10 mouse cellular contexts compared by ENCODE assay signal in genomic region chr10:41295145-41295544, GRCm38 (mm10). TPM values are rescaled to one million over a fixed set of nuclear protein-coding genes. Genes with fewer than 3 reads are reported as not detected.
DNase-seq lines count a peak whose midpoint lies in the region; ATAC-seq lines count a peak whose summit lies in the region.
"Had no signal": no experiment of that assay in that cellular context is flagged by ENCODE, and none has a peak within 500 bp of the region (broad histone marks: within the 10 kb centered on the region; RNA-seq: fewer than 3 reads in every experiment).

No protein-coding gene starts in this region.

- H3K4me3 ChIP-seq in heart, embryonic 15.5 days: no peak overlapping the region
- H3K4me3 ChIP-seq in hindbrain, embryonic 14.5 days (replicated peaks; ENCODE audit: low read length): no peak overlapping the region
- H3K4me3 ChIP-seq in midbrain, embryonic 16.5 days (ENCODE audit: low read depth, low read length): no peak overlapping the region; the same call in 1 of the 2 replicates
- H3K4me3 ChIP-seq: megakaryocyte, embryonic 14.5 days had no signal

- no peaks in the 10 kb centered on the region for H3K9me3 ChIP-seq in heart, embryonic 15.5 days (replicated peaks)
- H3K9me3 ChIP-seq in hindbrain, embryonic 14.5 days (ENCODE audit: control insufficient read depth, low read length): no peaks in the 10 kb centered on the region
- no peaks in the 10 kb centered on the region for H3K9me3 ChIP-seq in midbrain, embryonic 16.5 days (replicated peaks; ENCODE audit: control insufficient read depth, low read length, poor library complexity, severe bottlenecking)
- H3K9me3 ChIP-seq: megakaryocyte, embryonic 14.5 days had no signal

- intact Hi-C loops in heart, postnatal 10 days (cut with DNase I): no loop called here

- H3K4me2 ChIP-seq in heart, embryonic 15.5 days: 0 out of 2 replicates have a peak overlapping the region, but pooled peaks have one; percentile 3
- H3K4me2 ChIP-seq in hindbrain, embryonic 14.5 days (replicated peaks): peak overlapping the region; percentile 33
- H3K4me2 ChIP-seq in midbrain, embryonic 16.5 days (ENCODE audit: low read length): peak overlapping the region; percentile 38

- no peak for ATAC-seq in heart, embryonic 15.5 days (replicated peaks; ENCODE audit: insufficient number of reproducible peaks, insufficient read depth, low FRiP score, low read depth)
- peak; percentile 70; the same call in 1 of the 2 replicates for ATAC-seq in hindbrain, embryonic 14.5 days (ENCODE audit: low FRiP score)
- peak; percentile 77 for ATAC-seq in midbrain, embryonic 16.5 days
- ATAC-seq: Patski had no signal

- H3K27ac ChIP-seq in heart, embryonic 15.5 days: peak overlapping the region; percentile 98; the same call in 1 of the 2 replicates
- H3K27ac ChIP-seq in hindbrain, embryonic 14.5 days: peak overlapping the region; percentile 59; the same call in 1 of the 2 replicates
- H3K27ac ChIP-seq in midbrain, embryonic 16.5 days (ENCODE audit: low read length): no peak overlapping the region

- H3K4me1 ChIP-seq in heart, embryonic 15.5 days (replicated peaks): peaks cover 36% of the 10 kb centered on the region
- peaks cover 15% of the 10 kb centered on the region for H3K4me1 ChIP-seq in hindbrain, embryonic 14.5 days (replicated peaks; ENCODE audit: control insufficient read depth, insufficient read depth, low read length)
- H3K4me1 ChIP-seq in midbrain, embryonic 16.5 days (ENCODE audit: control insufficient read depth, insufficient read depth, low read length): peaks cover 10% of the 10 kb centered on the region; the same call in 1 of the 2 replicates

- DNase-seq in heart, postnatal 10 days: no peak
- peak; percentile 72 for DNase-seq in cerebellum, adult 11 months
- peak; percentile 55 for DNase-seq in hindbrain, embryonic 14.5 days (ENCODE audit: low spot score)
- no peak for DNase-seq in Muller cell, postnatal 12 days (ENCODE audit: inconsistent ontology term)
- no peak for DNase-seq in frontal cortex, postnatal 36 days (ENCODE audit: low spot score in 2 of 2)
- no peak for DNase-seq in urinary bladder, postnatal 4 days (ENCODE audit: low spot score in 2 of 2)

- WGBS in heart, embryonic 15.5 days: 27% methylated on average over 7 of the region's 7 CpGs
- WGBS in hindbrain, embryonic 14.5 days: 19% methylated on average over 7 of the region's 7 CpGs
- WGBS in midbrain, embryonic 16.5 days: 14% methylated on average over 7 of the region's 7 CpGs

- no peaks in the 10 kb centered on the region for H3K27me3 ChIP-seq in heart, embryonic 15.5 days
- H3K27me3 ChIP-seq in hindbrain, embryonic 14.5 days (ENCODE audit: control insufficient read depth, insufficient read depth, low read length): no peaks in the 10 kb centered on the region
- H3K27me3 ChIP-seq in midbrain, embryonic 16.5 days (ENCODE audit: control insufficient read depth, insufficient read depth, low read depth, low read length): no peaks in the 10 kb centered on the region
- H3K27me3 ChIP-seq: megakaryocyte, embryonic 14.5 days; Patski had no signal

- H3K9ac ChIP-seq in heart, embryonic 15.5 days: no peak overlapping the region
- peak overlapping the region; percentile 34 for H3K9ac ChIP-seq in hindbrain, embryonic 14.5 days
- no peak overlapping the region for H3K9ac ChIP-seq in midbrain, embryonic 16.5 days (ENCODE audit: low read depth, low read length)

- no peaks in the 10 kb centered on the region for H3K36me3 ChIP-seq in heart, embryonic 15.5 days
- no peaks in the 10 kb centered on the region for H3K36me3 ChIP-seq in hindbrain, embryonic 14.5 days (replicated peaks; ENCODE audit: control insufficient read depth, insufficient read depth)
- no peaks in the 10 kb centered on the region for H3K36me3 ChIP-seq in midbrain, embryonic 16.5 days (ENCODE audit: control insufficient read depth, insufficient read depth, low read length)

RNA-seq across cellular contexts. Expression of gene Fig4, which starts 7.9 kb away (rescaled TPM):
- polyA plus RNA-seq in heart, embryonic 15.5 days (2015; fragmentation: Nextera tagmentation; extraction: Ambion mirVana): 53.7 and 56.7 TPM in 2 replicates
- total RNA-seq in heart, postnatal 10 days (2021): 10 to 100 TPM; 34.2 to 38.7 TPM
- 31.8 and 36.2 TPM in 2 replicates for polyA plus RNA-seq in hindbrain, embryonic 14.5 days (2014; fragmentation: Nextera tagmentation; extraction: Ambion mirVana)
- polyA plus RNA-seq in midbrain, embryonic 16.5 days (2015; fragmentation: Nextera tagmentation; extraction: Ambion mirVana): 31.6 and 32.5 TPM in 2 replicates

RNA-seq across cellular contexts. Expression of gene Ak9, which starts 8.6 kb away (rescaled TPM):
- 0.21 and 0.22 TPM in 2 replicates for polyA plus RNA-seq in heart, embryonic 15.5 days (2015; fragmentation: Nextera tagmentation; extraction: Ambion mirVana)
- total RNA-seq in heart, postnatal 10 days (2021): not detected
- polyA plus RNA-seq in hindbrain, embryonic 14.5 days (2014; fragmentation: Nextera tagmentation; extraction: Ambion mirVana): 0.23 and 0.37 TPM in 2 replicates
- 0.16 and 0.28 TPM in 2 replicates for polyA plus RNA-seq in midbrain, embryonic 16.5 days (2015; fragmentation: Nextera tagmentation; extraction: Ambion mirVana)

Comparison
In these comparisons a context has a peak if more than half of its experiments do, and no peak if none do; other contexts are left out.
1. DNase-seq: peak in cerebellum, adult 11 months (single experiment) and hindbrain, embryonic 14.5 days (single experiment); none in heart, postnatal 10 days (0 of 2), Muller cell, postnatal 12 days (single experiment), frontal cortex, postnatal 36 days (0 of 2) and urinary bladder, postnatal 4 days (0 of 2).
2. Peak in every context shown above with its lines, with median percentiles within 50 percentile points of each other: H3K4me2 ChIP-seq.